Mouse (Mus musculus) liver, postnatal 0 days (tissue): ENCODE data around the gene Snapc1.

Experiments
- CTCF ChIP-seq: sonication (generic); IDR thresholded peaks from 2 replicates; pipeline ENCODE4 v1.5.1; 2016; ENCODE audit warnings: antibody characterized with exemption, low read depth
- EP300 ChIP-seq: IDR thresholded peaks from 2 replicates; pipeline ENCODE4 v1.6.1; 2016; ENCODE audit warnings: antibody characterized with exemption, low read depth, mild to moderate bottlenecking

DNA sequence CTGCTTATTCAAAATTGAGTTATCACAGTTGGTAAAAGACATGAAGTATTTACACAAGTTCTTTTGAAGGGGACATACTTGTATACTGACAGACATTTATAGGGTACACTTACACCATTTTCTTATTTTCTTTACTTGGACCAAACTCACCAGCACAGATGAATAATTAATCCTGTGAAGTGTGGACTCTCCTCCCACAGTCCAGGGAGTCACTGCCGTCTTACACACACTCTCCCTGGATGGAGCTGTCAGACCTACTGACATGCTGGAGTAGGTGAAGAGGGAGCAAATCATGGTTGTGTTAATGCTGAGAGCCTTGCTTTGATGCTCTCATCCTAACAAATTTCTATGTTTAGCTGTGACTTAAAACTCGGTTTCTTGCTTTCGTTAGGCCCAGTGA is 34.0 kb upstream of the Snapc1 start:
- no peak for TF ChIP-seq CTCF
- TF ChIP-seq EP300 = no peak
